Mouse (Mus musculus) adrenal gland, adult 18-20 months (tissue): Measurements from ENCODE around the gene Cul7. TPM values are rescaled to one million over a fixed set of nuclear protein-coding genes. Genes with fewer than 3 reads are reported as not detected.

Experiments used
- DNase-seq, 2 experiments: peaks; one replicate each; pipeline ENCODE4 v3.0.0; 2021 to 2022; ENCODE audit warnings: low spot score in 2 of 2
- long read RNA-seq, 2 experiments: library from polyadenylated mRNA; stranded (forward); transcript quantifications; one replicate each; pipeline ENCODE4 v2.0.0; 2021
- total RNA-seq, 2 experiments: library from RNA; stranded (reverse); gene quantifications; 1 replicate in 1 of 2; 2 replicates in 1 of 2; pipeline ENCODE4 v1.2.3; 2021

Cul7 gene
- 10 to 100 TPM; 32.1 to 36.3 TPM for total RNA-seq
- long read RNA-seq, experiment 1, full-length matches to known transcripts: 9 of 22 reads
- long read RNA-seq, experiment 1, partial matches to known transcripts: 12 of 22 reads
- long read RNA-seq, experiment 1, other reads (novel, unspliced or antisense): 1 of 22 reads
- long read RNA-seq, experiment 2, partial matches to known transcripts: 9 of 10 reads
- long read RNA-seq, experiment 2, other reads (novel, unspliced or antisense): 0 of 10 reads

DNA sequence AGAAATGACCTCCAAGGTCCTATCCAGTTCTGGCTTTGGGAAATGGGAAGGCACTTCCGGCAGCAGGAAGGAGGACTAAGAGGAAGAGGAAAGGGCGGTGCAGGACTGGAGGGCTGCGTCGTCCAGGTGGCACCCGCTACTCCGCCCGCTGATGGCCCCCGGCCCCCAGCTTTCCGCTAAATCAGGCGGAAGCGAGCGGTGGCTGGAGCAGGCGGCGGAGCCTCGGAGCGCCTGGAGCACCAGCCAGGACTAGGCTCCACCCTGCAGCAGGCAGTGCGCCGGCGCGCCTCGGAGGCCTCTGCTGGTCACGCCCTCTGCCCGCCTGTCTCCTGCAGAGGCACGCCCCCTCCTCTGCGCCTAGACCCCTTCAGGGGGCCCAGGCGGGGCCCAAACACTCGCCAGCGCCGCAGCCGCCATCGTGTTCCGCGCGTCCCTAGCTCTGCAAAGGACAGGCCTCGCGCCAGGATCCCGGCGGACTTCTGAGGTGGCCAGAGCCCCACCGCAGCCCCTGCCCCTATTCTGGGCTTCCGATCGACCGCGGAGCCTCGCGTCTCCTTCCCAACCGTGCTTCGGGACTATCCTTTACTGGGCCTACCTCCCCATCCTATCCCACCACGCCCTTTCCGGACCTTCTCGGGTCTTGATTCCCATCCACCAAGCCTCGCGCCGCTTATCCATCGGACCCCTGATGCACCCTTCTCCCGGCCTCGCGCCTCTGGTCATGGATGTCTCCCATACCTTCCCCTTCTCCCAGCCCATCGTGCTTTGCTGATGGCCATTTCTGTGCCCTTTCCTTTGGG, at the start of gene Cul7:
Cul7 (plus strand) TSS at position 106 of the 800 bp plus-strand sequence.
- DNase-seq: peak; percentile 82 to 83

DNA sequence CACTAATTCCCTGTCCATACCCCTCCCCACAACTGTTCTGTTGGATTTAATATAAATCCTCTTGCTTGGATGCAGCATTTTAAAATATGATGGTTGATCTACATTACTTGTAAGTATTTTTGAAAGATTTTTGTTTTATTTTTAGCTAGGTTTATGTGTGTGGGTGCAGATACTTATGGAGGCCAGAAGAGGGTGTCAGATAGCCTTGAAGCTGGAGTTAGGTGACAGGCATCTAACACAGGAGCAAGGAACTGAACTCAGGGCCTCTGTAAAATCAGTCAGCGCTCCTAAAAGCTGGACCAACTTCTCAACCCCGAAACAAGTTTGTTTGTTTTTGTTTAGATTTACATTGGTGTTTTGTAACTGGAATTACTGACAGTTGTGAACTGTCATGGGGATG, 49.6 kb upstream of the Cul7 start:
- DNase-seq: no peak

DNA sequence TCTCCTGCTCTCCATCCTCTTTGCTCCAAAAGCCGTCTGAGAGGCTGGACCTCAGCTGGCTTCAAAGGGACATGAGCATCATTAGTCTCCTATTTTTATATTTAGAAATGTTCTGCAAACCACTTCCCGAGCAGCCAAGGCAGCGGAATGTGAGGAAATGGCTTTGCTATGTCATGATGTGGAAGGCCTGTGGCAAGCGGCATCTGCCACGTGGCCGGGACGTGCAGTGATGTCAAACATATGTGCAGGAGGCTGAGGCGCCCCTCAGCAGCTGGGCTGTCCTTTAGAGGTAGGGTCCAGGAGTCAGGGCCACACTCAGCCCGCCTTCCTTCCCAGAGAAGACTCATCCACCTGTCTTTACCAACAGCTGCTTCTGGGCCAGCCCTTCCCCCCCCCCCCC, 47.9 kb upstream of the Cul7 start:
- DNase-seq: no peak

DNA sequence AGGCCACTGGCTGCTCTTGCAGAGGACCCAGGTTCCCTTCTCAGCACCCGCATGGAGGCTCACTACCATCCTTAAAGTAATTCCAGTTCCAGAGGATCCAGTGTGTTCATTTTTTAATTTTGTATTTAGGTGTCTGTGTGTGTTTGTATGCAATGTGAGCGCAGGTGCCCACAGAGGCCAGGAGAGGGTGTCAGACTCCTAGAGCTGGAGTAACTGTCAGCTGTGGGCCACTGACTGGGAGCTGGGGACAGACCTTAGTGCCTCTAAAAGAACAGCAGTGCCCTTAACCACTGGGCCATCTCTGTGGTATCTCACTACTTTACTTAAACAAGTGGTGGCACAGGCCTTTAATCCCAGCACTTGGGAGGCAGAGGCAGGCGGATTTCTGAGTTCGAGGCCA, 46.9 kb upstream of the Cul7 start:
- DNase-seq: no peak

DNA sequence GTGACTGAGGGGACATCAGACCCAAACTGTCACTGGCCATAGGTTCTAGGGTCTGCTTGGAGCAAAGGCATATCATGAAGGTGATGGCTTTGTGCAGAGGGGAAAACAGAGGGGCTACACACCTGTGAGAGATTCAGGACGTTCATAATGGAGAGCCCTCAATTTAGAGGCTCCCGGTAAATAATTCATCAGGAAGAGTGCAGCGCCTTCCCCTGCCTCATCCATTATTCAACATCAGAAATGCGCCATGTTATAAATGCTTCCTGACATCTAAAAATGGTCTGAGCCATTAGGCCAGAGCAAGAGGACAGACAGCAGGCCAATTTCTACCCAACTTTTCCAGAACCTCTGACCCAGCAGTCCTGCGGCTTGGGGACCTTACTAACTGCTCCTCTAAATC, 45.0 kb upstream of the Cul7 start:
- DNase-seq: no peak

DNA sequence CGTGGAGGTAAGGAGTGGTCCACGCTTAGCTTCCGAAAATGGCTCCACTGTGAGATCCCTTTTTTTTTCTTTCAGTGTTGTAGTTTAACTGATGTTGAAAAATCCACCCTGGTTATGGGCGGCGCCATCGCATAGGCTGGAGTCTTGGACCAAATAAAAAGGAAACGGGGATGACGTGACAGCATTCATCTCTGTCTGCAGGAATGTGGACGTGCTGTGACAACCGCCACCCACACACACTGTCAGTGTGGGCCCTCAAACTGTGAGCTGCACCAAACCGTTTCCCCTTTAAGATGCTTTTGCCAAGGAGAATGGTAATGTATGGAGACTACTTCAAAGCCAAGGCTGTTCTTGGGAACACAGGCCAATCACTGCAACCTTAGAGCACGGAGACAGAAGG, 44.1 kb upstream of the Cul7 start:
- no peak for DNase-seq

DNA sequence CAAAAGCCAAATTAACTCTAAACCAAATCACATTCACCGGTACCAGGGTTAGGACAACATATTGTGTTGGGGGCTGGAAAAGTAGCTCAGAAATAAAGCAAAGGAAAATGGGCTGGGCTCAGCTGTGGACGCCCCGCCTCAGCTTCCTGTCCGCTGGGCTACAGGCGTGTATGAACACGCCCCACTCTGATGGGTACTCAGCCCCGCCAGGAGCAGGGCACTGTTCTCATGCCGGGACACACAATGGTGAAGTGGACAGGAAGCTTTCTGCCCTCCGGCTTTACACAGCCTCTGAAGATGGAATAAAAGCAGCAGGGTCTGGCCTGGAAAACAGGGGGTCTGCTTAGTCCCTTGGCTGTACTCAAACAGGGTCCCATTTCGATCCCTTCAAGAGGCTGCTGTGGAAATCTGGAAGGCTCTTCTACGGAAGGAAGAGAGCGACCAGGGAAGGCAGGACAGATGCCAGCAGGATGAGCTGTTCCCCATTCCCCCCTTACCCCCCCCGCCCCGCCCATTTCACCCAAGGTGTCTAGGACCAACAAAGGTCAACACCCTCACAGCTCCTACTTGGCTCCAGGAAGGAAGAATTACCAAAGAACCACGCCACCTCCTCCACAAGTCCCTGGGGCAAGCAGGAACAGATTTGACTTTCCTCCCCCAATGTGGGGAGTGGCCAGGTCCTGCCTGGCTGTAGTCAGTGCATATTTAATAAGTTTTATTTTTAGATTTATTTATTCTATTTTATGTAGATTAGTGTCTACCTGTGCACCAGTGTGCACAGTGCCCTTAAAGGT, 40.2 kb upstream of the Cul7 start:
- no peak for DNase-seq

DNA sequence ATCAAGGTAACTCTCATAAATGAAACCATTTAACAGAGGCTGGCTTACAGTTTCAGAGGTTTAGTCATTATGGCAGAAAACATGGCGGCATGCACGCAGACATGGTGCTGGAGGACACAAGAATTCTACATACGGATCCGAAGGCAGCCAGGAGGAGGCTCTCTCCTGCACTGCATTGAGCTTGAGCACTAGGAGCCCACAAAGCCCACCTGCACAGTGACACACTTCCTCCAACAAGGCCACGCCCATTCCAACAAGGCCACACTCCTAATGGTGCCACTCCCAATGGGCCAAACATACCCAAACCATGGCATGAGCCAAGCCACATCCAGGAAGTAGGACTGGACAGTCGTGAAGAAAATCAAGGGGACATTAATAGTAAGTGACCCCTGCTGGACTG, 38.8 kb upstream of the Cul7 start:
- DNase-seq: no peak

DNA sequence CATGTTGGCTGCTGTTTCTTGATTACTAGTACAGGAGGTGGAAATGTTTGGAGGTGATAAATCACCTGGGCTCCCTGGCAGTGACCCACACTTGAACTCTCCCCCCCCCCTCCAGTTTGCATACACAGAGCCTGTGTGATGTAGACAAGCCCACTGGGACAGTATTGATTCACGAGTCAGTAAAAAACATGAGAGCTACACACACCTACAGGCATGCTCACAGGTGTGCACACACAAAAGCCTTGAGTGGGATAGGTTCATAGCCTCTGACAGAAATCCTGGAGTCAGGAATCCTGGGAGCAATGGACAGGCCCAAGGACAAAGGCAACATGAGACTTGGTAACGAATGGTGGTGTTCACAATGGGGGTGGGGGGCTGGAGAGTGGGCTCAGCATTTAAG, 37.9 kb upstream of the Cul7 start:
- DNase-seq: no peak

DNA sequence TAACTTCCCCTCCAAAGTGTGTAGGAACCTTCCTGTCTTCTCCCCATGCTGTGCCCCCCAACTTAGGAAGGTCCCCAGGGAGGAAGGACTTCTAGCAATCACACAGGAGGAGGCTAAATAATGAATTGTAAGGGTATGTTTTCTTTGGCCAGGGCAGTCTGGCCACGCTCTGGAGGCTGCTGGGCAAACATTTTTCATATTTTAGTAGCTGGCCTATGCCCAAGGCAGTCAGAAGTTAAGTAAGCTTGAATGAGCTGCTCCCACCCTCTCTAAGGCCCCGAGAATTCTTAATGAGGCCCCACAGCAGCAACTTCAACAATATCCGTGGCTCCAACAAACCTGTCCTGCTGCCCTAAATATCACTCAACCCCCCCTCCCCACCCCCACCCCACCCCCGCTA, 37.3 kb upstream of the Cul7 start:
- no peak for DNase-seq

DNA sequence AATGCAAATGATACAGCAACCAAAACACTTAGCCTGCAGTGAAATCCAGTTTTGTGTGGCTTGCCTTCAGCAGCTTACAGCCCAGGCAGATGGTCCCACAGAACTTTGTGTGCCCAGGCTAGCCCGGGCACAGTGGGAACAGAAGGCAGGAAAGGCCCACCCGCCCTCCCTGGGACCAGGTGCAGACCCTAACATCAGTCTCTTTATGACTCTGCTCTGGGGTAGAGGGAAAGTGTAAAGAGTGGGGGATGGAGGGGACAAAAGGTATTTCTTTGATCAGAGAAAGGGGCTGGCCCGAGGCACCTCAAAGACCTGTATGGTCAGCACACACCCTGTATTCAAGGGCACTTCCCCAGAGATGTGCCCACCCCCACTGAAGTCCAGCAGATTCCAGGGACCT, 36.9 kb upstream of the Cul7 start:
- DNase-seq: no peak

DNA sequence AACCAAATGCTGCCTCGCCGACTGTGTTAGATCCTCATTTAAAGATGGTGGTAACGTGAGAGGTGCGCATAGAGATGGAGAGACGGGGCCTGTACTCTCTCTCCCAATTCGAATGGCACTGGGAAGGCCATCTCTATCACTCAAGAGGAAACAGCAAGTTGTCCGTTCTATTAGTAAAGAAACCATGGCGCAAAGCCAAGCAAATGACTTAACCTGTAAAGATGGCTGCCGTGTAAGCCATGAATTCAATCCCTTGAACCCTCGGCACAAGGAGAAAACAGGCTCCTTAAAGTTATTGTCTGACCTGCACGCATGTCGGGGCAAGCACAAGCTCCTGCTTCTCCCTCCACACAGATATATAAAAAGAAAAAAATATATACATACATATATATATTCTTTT, 32.3 kb upstream of the Cul7 start:
- no peak for DNase-seq

DNA sequence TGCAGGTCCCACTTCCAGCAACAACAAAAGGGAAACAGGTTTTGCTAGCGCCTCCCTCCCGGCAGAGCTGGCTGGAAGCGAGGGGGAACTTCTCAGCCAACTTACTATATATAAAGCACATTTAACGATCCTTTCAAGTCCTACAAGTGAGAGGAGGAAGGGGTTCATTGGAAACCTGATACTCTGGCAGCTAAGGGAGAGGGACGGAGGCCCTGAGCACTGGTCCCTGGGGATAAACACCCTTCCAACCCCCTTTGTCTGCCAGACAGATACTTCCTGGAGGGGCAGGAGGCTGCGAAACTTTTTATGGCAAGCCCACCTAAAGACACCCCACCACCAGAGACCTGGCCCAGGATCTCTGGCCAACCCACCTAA, 31.8 kb upstream of the Cul7 start:
- DNase-seq: no peak

DNA sequence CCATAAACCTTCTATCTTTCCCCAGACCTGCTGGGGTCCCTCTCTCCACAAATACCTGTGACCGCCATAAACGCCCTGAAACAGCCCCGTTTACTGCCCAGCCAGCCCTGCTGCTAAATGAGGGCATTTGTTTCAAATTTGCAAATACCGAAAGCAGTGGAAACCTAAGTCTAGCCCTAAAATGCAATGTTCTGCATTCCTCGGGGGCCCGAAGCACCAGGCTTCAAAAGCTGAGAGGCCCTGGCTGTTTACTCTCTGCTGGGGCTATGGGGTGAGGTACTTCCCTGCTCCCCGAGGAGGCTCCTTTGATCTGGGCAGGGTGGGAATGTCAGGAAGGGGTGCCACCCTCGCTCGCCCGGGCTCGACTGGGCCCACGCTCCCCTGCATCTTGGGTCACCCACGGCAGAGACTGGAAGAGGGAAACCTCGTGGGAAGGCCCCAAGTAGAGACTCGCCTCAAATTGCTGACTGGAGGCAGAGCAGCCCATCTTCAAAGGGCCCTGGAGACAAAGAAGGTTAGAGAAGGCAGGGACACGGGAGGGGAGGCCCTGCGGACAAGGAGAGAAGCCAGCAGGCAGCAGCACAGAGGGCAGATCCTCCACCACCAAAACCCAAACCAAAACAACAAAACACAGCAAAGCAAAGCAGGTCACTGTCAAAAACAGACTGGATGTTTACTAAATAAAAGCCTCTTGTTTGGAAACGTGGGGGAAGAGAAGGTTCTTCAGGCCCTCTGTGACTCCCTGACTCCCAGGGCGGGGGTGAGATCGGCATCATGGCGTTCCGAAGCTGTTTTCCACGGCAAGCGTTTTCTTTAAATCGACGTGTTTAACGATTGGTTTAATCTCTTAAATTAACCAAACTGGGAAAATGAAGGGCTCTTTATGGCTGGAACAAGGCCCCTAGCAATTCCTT, 31.1 kb upstream of the Cul7 start:
- no peak for DNase-seq

DNA sequence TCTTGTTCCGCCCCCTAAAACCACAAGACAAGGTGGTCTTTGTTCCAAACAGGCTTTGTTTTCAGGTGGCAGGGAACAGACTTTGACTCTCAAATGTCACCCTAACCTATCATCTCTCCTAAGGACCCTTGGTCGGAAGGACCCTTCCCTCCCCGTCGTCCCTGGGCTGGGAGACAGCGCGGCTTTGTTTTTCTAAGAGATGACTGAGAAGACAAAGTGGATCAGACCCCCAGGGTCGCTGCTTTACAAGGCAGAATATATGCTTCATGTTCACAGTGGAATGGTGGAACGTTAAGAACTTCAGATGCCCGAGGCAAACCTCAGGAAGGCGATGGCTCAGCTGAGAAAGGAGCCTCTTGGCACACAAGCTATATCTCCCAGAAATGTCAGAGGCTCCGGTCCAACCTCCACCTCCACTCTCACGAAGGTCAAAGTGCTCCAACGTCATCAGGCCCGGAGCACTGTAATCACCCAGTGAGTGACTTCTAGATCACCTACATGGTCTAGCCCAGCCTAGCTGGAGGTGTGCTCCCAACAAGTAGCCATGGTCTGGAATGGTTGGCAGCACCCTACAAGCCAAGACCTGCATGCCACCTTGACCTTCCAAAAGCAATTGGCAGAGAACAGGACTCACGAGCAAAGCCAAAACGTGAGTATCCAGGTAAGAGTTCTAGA, 30.3 kb upstream of the Cul7 start:
- DNase-seq: no peak

DNA sequence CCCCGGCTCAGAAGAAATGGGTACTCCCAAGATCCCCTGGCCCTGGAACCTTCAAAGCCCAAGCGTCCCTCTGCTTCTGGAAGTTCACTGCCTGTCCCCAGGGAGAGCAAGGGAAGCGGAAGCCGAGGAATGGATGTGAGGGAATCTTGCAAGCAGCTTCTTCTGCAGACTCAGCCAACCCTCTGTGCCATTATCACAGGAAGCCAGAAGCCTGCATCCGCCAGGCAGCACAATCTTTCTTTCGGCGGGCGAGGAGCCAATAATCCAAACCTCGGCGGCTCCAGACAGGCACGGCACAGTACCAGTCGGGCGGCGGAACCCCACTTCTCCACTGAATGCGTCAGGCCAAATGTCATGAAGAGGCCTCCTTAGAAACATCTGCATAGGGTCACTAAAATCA, 28.8 kb upstream of the Cul7 start:
- peak in 1 of 2 experiments; percentile 29 for DNase-seq

DNA sequence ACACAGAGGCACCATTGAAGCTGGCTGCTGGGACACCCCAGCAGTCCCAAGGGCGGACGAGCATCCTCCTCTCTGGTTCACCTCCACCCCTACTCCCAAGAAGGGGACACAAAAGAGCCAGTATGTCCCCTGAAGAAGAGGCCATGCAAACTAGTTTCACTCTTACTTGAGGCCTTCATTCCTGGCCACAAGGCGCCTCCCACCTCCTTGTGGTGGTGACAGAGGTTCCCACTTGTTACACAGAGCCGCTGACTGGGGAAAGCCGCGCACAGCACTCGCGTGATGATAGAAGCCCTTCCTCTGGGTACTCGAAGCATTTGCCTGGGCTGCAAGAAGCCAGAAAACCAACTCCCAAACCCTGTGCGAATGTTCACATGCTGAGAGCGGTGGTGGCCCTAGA, 27.9 kb upstream of the Cul7 start:
- no peak for DNase-seq

DNA sequence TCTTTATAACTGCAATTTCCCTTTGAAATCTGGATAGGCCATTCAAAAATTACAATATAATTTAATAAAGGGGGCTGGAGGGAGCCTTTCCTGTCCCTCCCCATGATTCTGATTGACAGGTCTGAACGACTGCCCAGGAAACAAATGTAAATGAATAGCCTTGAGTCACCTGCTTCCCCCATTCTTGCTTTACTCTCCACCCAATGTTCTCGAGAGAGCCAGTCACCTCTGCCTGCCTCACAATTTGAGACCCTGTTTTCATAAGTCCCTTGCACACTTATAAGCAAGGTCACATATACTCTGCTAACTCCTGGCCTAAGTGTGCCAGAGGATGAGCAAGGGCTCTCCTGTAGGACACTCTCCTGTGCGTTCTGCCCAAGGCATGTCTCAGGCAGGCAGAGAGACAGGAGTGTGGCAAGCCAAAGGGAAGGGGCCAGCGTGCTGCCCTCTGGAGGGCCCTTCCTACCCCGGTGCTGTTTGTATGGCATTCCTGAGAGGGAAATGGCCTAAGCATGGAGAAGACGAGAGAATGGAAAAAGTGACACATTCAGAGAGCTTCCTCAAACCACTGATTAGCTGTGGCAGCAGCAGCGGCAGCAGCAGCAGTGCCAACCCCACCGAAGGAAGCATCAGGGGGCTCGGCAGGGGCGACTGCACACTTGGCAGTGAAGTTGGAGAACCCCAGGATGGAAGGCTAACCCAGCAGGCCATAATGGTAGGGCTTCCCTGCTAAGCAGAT, 26.1 kb upstream of the Cul7 start:
- no peak for DNase-seq

DNA sequence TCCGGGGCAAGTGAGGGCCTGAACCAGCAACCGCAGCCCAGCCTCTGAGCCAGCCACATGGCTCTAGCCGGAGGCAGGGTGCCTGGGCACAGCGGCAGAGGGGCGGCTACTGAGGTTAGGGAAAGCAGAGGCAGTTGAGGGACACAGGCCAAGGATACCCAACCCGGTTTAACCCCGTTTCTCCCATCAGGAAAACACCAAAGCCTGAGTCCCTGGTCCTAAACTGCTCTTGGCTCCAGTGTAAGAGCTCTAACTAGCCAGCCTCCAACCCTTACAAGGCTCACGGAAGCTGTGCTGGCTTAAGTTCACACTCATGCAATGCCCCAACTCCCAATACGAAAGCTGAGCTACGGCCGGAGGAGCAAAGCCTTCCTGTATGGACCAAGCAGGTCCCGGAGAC, 25.5 kb upstream of the Cul7 start:
- DNase-seq: no peak

DNA sequence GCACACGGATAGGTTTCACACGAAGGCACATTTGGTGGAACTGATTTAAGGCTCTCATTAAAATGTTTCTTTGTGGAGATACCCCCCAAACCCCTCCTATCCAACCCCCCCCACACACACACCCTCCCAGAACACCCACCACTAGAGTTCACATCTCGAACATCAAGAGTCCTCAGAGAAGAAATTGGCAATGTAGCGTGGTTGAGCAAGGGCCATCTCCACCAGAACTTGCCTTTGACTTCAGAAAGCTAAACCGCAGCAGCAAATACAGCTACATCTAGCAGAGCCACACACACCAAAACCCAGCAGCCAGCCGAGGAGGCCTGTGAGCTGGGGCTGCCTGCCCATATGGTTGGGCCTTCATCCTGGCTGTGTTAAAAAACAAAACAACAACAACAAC, 22.7 kb upstream of the Cul7 start:
- DNase-seq: no peak
